Mouse (Mus musculus): Measurements from ENCODE around the gene Vhl.

DNA sequence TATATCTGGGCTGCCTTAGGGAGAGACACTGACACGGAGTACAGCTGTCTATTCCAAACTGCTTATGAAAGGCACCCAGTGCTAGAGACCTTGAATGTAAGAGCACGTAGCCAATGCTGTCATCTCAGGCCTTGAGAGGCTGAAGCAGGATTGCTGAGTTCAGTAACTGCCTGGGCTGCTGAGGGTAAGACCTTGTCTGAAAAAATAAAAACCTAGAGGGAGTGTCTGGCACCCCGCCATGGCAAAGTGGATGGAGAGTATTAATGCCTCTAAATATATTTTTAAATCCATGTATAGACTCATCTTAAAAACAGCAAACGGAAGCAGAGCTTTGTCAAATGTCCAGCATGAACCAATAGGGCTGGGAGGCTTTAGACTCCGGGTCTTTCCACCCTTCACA lies 23.9 kb upstream of the Vhl start:
- TF ChIP-seq POLR2A (IDR thresholded peaks at IDR 0.05; ENCODE audit: extremely low read depth, insufficient read depth, low read length) (no peak), CTCF (IDR thresholded peaks at IDR 0.05; ENCODE audit: extremely low read depth, insufficient read depth, low read length) (no peak)

Measured in cortical plate, adult 2 months (tissue).